Mouse (Mus musculus) CH12.LX (cell line): ENCODE results near the gene Acaca. TPM values are rescaled to one million over a fixed set of nuclear protein-coding genes. Genes with fewer than 3 reads are reported as not detected.

Experiments used
- DNase-seq: peaks from one replicate; pipeline ENCODE4 v3.0.0-alpha.2; 2013; ENCODE audit errors: extremely low read depth
- H3K27ac ChIP-seq: 2 replicates; pipeline ENCODE4 v1.5.1; 2012; ENCODE audit warnings: low read depth, mild to moderate bottlenecking, control low read depth, moderate library complexity; ENCODE audit not compliant: insufficient read depth
- H3K27me3 ChIP-seq: replicated peaks from 2 replicates; pipeline ENCODE3; 2012; ENCODE audit warnings: inconsistent platforms
- H3K36me3 ChIP-seq, 2 experiments: replicated peaks in 1 of 2; 2 replicates each; pipeline versions ENCODE3 to v1.6.1; 2012; ENCODE audit warnings: inconsistent platforms in 1 of 2, low read length in 1 of 2, mild to moderate bottlenecking in 1 of 2, mixed read lengths in 1 of 2, moderate library complexity in 1 of 2; ENCODE audit not compliant: control insufficient read depth in 1 of 2, insufficient read depth in 1 of 2
- H3K4me1 ChIP-seq, 2 experiments: 2 replicates each; pipeline ENCODE4 v1.6.1; 2012; ENCODE audit warnings: inconsistent platforms in 1 of 2, moderate library complexity in 1 of 2; ENCODE audit not compliant: insufficient read depth in 2 of 2, control insufficient read depth in 1 of 2
- H3K4me2 ChIP-seq: 2 replicates; pipeline ENCODE4 v1.6.1; 2012; ENCODE audit warnings: low read depth, mild to moderate bottlenecking, control low read depth; ENCODE audit not compliant: poor library complexity, insufficient read depth, severe bottlenecking
- H3K4me3 ChIP-seq, 3 experiments: fragments of 150-350 bp in 1 of 3; sonication (generic) in 1 of 3; replicated peaks in 1 of 3; 2 replicates each; pipeline versions ENCODE3 to v1.5.1; 2011 to 2012; ENCODE audit warnings: low read depth in 2 of 3, low read length in 2 of 3, mild to moderate bottlenecking in 2 of 3, moderate library complexity in 2 of 3, control low read depth in 1 of 3, improper control_type of control experiment in 1 of 3, inconsistent platforms in 1 of 3, mixed read lengths in 1 of 3; ENCODE audit not compliant: poor library complexity in 1 of 3
- H3K79me2 ChIP-seq: replicated peaks from 2 replicates; pipeline ENCODE4 v1.6.1; 2012; ENCODE audit warnings: mild to moderate bottlenecking, moderate library complexity; ENCODE audit not compliant: control insufficient read depth, poor library complexity, insufficient read depth, severe bottlenecking; ENCODE audit errors: extremely low read depth
- H3K9ac ChIP-seq: 2 replicates; pipeline ENCODE4 v1.6.1; 2012; ENCODE audit warnings: low read depth, mild to moderate bottlenecking, control low read depth, moderate library complexity; ENCODE audit not compliant: insufficient read depth
- H3K9me3 ChIP-seq: replicated peaks from 2 replicates; pipeline ENCODE3; 2012; ENCODE audit warnings: low read length, inconsistent platforms, mixed read lengths
- BHLHE40 ChIP-seq: IDR thresholded peaks from 2 replicates; pipeline ENCODE4 v1.6.1; 2011; ENCODE audit warnings: mild to moderate bottlenecking, low read depth, low read length, improper control_type of control experiment
- CHD1 ChIP-seq: IDR thresholded peaks from 2 replicates; pipeline ENCODE4 v1.6.1; 2012; ENCODE audit warnings: low read depth, low read length, improper control_type of control experiment, inconsistent platforms
- CTCF ChIP-seq, 2 experiments: IDR thresholded peaks in 1 of 2; conservative IDR thresholded peaks in 1 of 2; 2 replicates each; pipeline ENCODE4 v1.5.1; 2011 to 2012; ENCODE audit warnings: low read depth in 2 of 2, low read length in 2 of 2, improper control_type of control experiment in 1 of 2, inconsistent platforms in 1 of 2, mild to moderate bottlenecking in 1 of 2, moderate library complexity in 1 of 2
- E2F4 ChIP-seq: IDR thresholded peaks from 2 replicates; pipeline ENCODE4 v1.6.1; 2011; ENCODE audit warnings: low read depth, low read length, improper control_type of control experiment; ENCODE audit not compliant: insufficient replicate concordance
- EP300 ChIP-seq: IDR thresholded peaks from 2 replicates; pipeline ENCODE4 v1.6.1; 2011; ENCODE audit warnings: low read length, improper control_type of control experiment
- ETS1 ChIP-seq: conservative IDR thresholded peaks from 2 replicates; pipeline ENCODE4 v1.6.1; 2012; ENCODE audit warnings: low read depth, mild to moderate bottlenecking, inconsistent platforms, low read length, improper control_type of control experiment, moderate library complexity
- GABPA ChIP-seq: IDR thresholded peaks from 2 replicates; pipeline ENCODE4 v1.6.1; 2012; ENCODE audit warnings: low read depth, low read length, improper control_type of control experiment, inconsistent platforms; ENCODE audit not compliant: insufficient replicate concordance
- HCFC1 ChIP-seq: IDR thresholded peaks from 2 replicates; pipeline ENCODE4 v1.6.1; 2012; ENCODE audit warnings: low read depth, mild to moderate bottlenecking, inconsistent platforms, low read length, improper control_type of control experiment
- JUN ChIP-seq: IDR thresholded peaks from 2 replicates; pipeline ENCODE4 v1.6.1; 2011; ENCODE audit warnings: low read depth, mild to moderate bottlenecking, low read length, improper control_type of control experiment, moderate library complexity; ENCODE audit not compliant: insufficient read depth
- JUND ChIP-seq: conservative IDR thresholded peaks from 2 replicates; pipeline ENCODE4 v1.6.1; 2011; ENCODE audit warnings: low read depth, low read length, improper control_type of control experiment
- KAT2A ChIP-seq: IDR thresholded peaks from 2 replicates; pipeline ENCODE4 v1.6.1; 2012; ENCODE audit warnings: low read length, improper control_type of control experiment, inconsistent platforms; ENCODE audit not compliant: insufficient replicate concordance
- MAFK ChIP-seq: IDR thresholded peaks from 2 replicates; pipeline ENCODE4 v1.6.1; 2011; ENCODE audit warnings: low read length, improper control_type of control experiment; ENCODE audit not compliant: insufficient replicate concordance
- MAX ChIP-seq: IDR thresholded peaks from 2 replicates; pipeline ENCODE4 v1.6.1; 2011; ENCODE audit warnings: low read length, improper control_type of control experiment
- MAZ ChIP-seq: IDR thresholded peaks from 2 replicates; pipeline ENCODE4 v1.6.1; 2012; ENCODE audit warnings: low read depth, mild to moderate bottlenecking, inconsistent platforms, low read length, improper control_type of control experiment, moderate library complexity
- MEF2A ChIP-seq: IDR thresholded peaks from 2 replicates; pipeline ENCODE4 v1.6.1; 2014; ENCODE audit warnings: low read depth, mild to moderate bottlenecking, inconsistent platforms, low read length, improper control_type of control experiment, borderline replicate concordance
- MYC ChIP-seq: IDR thresholded peaks from 2 replicates; pipeline ENCODE4 v1.6.1; 2011; ENCODE audit warnings: low read depth, mild to moderate bottlenecking, improper control_type of control experiment, low read length
- NELFE ChIP-seq: IDR thresholded peaks from 2 replicates; pipeline ENCODE4 v1.6.1; 2011; ENCODE audit warnings: low read depth, low read length, improper control_type of control experiment
- NRF1 ChIP-seq: IDR thresholded peaks from 2 replicates; pipeline ENCODE4 v1.6.1; 2014; ENCODE audit warnings: low read depth, mild to moderate bottlenecking, inconsistent platforms, low read length, improper control_type of control experiment, moderate library complexity
- PAX5 ChIP-seq: IDR thresholded peaks from 2 replicates; pipeline ENCODE4 v1.6.1; 2012; ENCODE audit warnings: low read length, inconsistent platforms, mixed read lengths
- POLR2AphosphoS2 ChIP-seq: IDR thresholded peaks from 2 replicates; pipeline ENCODE4 v1.6.1; 2011; ENCODE audit warnings: low read depth, low read length, improper control_type of control experiment
- RAD21 ChIP-seq: IDR thresholded peaks from 2 replicates; pipeline ENCODE4 v1.6.1; 2011; ENCODE audit warnings: low read depth, mild to moderate bottlenecking, low read length, improper control_type of control experiment, moderate library complexity
- SMC3 ChIP-seq: IDR thresholded peaks from 2 replicates; pipeline ENCODE4 v1.6.1; 2011; ENCODE audit warnings: low read depth, low read length, improper control_type of control experiment
- TBP ChIP-seq: conservative IDR thresholded peaks from 2 replicates; pipeline ENCODE4 v1.6.1; 2011; ENCODE audit warnings: low read depth, low read length, improper control_type of control experiment
- TCF12 ChIP-seq: IDR thresholded peaks from 2 replicates; pipeline ENCODE4 v1.6.1; 2014; ENCODE audit warnings: low read depth, mild to moderate bottlenecking, inconsistent platforms, low read length, improper control_type of control experiment
- UBTF ChIP-seq: IDR thresholded peaks from 2 replicates; pipeline ENCODE4 v1.6.1; 2012; ENCODE audit warnings: low read depth, mild to moderate bottlenecking, inconsistent platforms, low read length, improper control_type of control experiment, moderate library complexity
- USF1 ChIP-seq: IDR thresholded peaks from 2 replicates; pipeline ENCODE4 v1.6.1; 2014; ENCODE audit warnings: low read depth, mild to moderate bottlenecking, inconsistent platforms, low read length, improper control_type of control experiment
- USF2 ChIP-seq: conservative IDR thresholded peaks from 2 replicates; pipeline ENCODE4 v1.6.1; 2011; ENCODE audit warnings: low read depth, low read length, improper control_type of control experiment
- ZKSCAN1 ChIP-seq: IDR thresholded peaks from 2 replicates; pipeline ENCODE4 v1.6.1; 2012; ENCODE audit warnings: low read depth, inconsistent platforms, low read length, improper control_type of control experiment, borderline replicate concordance
- ZMIZ1 ChIP-seq: IDR thresholded peaks from 2 replicates; pipeline ENCODE4 v1.6.1; 2012; ENCODE audit warnings: low read depth, mild to moderate bottlenecking, inconsistent platforms, low read length, improper control_type of control experiment
- dilution Hi-C: fragments of 300-500 bp; cut with MboI; formaldehyde crosslinking; loops from 2 replicates; pipeline ENCODE4 v1.14.3; 2020; ENCODE audit warnings: low sequenced_read_pairs; ENCODE audit not compliant: extremely low pct_unique_long_range_greater_than_20kb, extremely low pct_ligation_motif_present
- in situ Hi-C: fragments of 300-500 bp; cut with MboI; formaldehyde crosslinking; loops from 3 replicates; pipeline ENCODE4 v1.14.3; 2019; ENCODE audit warnings: low sequenced_read_pairs, low pct_ligation_motif_present, low pct_unique_long_range_greater_than_20kb, mixed read lengths
- polyA plus RNA-seq: library from polyadenylated mRNA; unstranded; fragments of >175 nt; gene quantifications from 2 replicates; pipeline ENCODE4 v1.2.1, GENCODE M21; 2012; ENCODE audit warnings: low read depth; ENCODE audit not compliant: insufficient read length
- total RNA-seq, 2 experiments: library from RNA; depleted of rRNA; stranded (reverse); fragments of 300-350 nt in 1 of 2; fragments of >200 nt in 1 of 2; gene quantifications; 2 replicates each; pipeline ENCODE4 v1.2.3; 2012 to 2014

Gene Acaca
- total and polyA plus RNA-seq, 3 experiments, result 36.9 to 62.6 (median 61.7) TPM

DNA sequence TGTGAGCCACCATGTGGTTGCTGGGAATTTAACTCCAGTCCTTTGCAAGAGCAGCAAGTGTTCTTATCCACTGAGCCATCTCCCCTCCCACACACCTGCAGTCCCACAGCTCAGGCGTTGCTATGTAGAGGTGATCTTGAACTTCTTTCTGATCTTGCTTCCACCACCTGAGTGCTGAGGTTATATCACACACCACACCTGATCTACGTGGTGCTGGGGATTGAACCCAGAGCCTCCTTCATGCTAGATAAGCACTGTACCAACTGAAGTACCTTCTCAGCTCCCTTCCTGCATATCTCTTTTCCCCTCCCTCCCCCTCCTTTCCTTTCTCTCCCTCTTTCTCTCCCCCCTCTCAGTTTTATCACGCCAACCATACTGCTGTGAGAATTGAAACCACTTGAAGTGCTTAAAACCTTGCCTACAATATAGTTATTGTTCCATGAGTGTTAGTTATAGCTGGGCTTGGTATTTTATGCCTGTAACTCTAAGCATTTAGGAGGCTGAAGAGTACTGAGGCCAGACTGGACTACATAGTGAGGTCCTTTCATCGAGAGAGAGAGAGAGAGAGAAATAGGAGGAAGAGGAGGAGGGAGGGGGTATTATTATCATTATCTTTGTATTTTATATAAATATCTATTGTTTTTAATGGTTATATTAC, 128.7 kb downstream of the Acaca start:
- H3K27ac ChIP-seq, result no peak overlapping the region
- DNase-seq, result no peak
- H3K4me2 ChIP-seq, result no peak overlapping the region
- no peaks in the 10 kb centered on the region for H3K9me3 ChIP-seq
- H3K4me3 ChIP-seq, result no peak overlapping the region
- peaks cover 48 to 85% of the 10 kb centered on the region in 2 experiments for H3K36me3 ChIP-seq
- in situ Hi-C loops, result no loop called here
- H3K27me3 ChIP-seq, result no peaks in the 10 kb centered on the region
- no peak overlapping the region for H3K9ac ChIP-seq
- TF ChIP-seq KAT2A (no peak), NELFE (no peak), PAX5 (no peak), JUND (no peak), CTCF (conservative IDR thresholded peaks at IDR 0.05 in 1 of 2, IDR thresholded peaks at IDR 0.05 in 1 of 2; ENCODE audit: low read depth in 2 of 2, low read length in 2 of 2) (no peak), NRF1 (no peak), MEF2A (no peak), ETS1 (no peak), BHLHE40 (no peak), HCFC1 (no peak), TBP (no peak), UBTF (no peak), POLR2AphosphoS2 (no peak), MYC (no peak), USF2 (no peak), RAD21 (no peak)
- H3K79me2 ChIP-seq, result no peaks in the 10 kb centered on the region
- H3K4me1 ChIP-seq, result no peaks in the 10 kb centered on the region
- dilution Hi-C loops, result no loop called here

DNA sequence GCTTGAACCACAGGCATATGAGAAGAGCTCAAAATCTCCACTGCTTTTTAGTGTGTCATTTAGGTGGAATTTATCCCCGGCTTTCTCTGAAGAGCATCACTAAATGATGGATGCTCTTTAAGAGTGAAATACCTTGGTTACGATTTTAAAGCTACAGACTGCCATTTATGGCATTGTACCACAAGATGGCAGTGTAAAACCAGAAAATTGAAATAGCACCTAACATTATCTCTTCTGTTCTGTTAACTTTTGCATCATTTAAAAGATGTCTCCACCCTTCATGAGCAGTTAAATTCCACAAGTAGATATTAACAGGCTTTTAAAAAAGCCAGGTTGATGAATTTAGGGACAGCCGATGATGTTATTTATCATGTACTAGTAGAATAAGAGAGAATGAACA, 135.0 kb downstream of the Acaca start:
- H3K9me3 ChIP-seq, result no peaks in the 10 kb centered on the region
- in situ Hi-C loops, result loop anchor here (10.0 kb wide), 1 partner anchor 550 kb away; the partner anchor contains the start of gene Mrm1
- H3K79me2 ChIP-seq, result no peaks in the 10 kb centered on the region
- no peaks in the 10 kb centered on the region for H3K4me1 ChIP-seq
- DNase-seq, result peak; percentile 37
- H3K4me3 ChIP-seq, result no peak overlapping the region
- H3K9ac ChIP-seq, result no peak overlapping the region
- dilution Hi-C loops, result no loop called here
- TF ChIP-seq CHD1, result no peak
- no peak for TF ChIP-seq ZMIZ1
- no peak for TF ChIP-seq MAFK
- TF ChIP-seq HCFC1, result no peak
- no peak for TF ChIP-seq EP300
- no peak for TF ChIP-seq ZKSCAN1
- peak; percentile 56 for TF ChIP-seq SMC3
- no peak for TF ChIP-seq MAZ
- no peak for TF ChIP-seq USF1
- TF ChIP-seq CTCF (conservative IDR thresholded peaks at IDR 0.05 in 1 of 2, IDR thresholded peaks at IDR 0.05 in 1 of 2; ENCODE audit: low read depth in 2 of 2, low read length in 2 of 2), result peak in 1 of 2 experiments; percentile 79; a peak in 3 of 4 replicates
- TF ChIP-seq JUN, result no peak
- TF ChIP-seq UBTF, result no peak
- TF ChIP-seq RAD21, result peak; percentile 77
- no peak for TF ChIP-seq MEF2A
- no peak for TF ChIP-seq MAX
- no peak for TF ChIP-seq E2F4
- no peak for TF ChIP-seq ETS1
- no peak for TF ChIP-seq PAX5
- TF ChIP-seq TBP, result no peak
- no peak for TF ChIP-seq TCF12
- no peak for TF ChIP-seq KAT2A
- no peak for TF ChIP-seq GABPA
- no peak overlapping the region for H3K27ac ChIP-seq
- H3K27me3 ChIP-seq, result no peaks in the 10 kb centered on the region
- H3K36me3 ChIP-seq, result peaks cover 41 to 95% of the 10 kb centered on the region in 2 experiments
- no peak overlapping the region for H3K4me2 ChIP-seq
